Mouse (Mus musculus) ovary, adult 18-20 months (tissue): ENCODE results near the gene Lrrc66.

Source experiments
- DNase-seq: peaks from one replicate; pipeline ENCODE4 v3.0.0; 2022; ENCODE audit warnings: low spot score, mixed read lengths

Gene Lrrc66

GRCm38 (mm10) chr5:73558756-73559155 lies 73.6 kb downstream of the Lrrc66 start:
- DNase-seq: no peak

GRCm38 (mm10) chr5:73556733-73557425 lies 75.4 kb downstream of the Lrrc66 start:
- DNase-seq: no peak
